8 mouse cellular contexts compared by ENCODE assay signal in the genomic region with DNA sequence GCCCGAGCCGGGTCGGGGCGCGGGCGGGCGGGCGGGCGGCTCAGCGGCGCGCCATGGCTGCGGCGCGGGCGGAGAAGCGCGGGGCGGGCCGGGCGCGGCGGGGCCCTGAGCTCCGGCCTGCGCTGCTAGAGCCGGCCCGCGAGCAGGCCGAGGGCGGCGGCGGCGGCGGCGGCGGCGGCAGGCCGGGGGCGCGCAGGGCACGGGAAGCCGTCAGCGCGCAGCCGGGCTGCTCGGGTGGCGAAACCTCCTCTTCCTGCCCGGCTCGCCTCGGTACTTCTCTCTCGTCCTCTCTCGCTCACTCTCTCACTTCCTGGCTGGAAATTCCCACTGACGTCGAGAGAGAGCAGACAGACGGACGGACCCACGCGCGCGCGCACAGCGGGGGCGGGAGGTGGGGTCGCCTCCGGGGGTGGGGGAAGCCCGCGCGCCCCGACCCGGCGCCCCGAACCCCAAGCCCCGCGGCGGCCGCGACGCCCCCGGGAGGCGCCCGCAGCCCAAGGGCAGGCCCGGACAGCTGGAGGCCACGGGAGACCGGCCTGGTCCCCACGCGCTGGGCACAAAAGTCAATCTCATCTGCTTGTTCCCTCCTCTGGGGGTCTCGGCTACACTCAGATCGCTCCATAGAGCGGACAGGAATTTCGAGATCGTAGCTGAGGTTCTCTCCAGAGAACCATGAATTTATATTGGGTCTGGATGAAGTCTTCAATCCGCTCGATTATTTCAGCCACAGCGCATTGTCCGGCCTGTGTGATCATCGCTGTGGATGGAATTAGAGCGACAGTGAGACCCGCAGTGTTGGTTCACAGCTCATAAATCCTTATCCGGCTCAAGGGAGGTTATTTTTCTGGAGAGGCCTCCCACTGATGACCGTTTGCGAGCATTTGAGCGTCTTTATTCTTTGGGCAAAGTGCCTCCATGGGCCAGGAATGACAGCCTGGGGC. TPM values are rescaled to one million over a fixed set of nuclear protein-coding genes. Genes with fewer than 3 reads are reported as not detected.
DNase-seq lines count a peak whose midpoint lies in the region; ATAC-seq and TF ChIP-seq lines count a peak whose summit lies in the region.

Nfkb1 (minus strand) TSS at position 357 of the 941 bp plus-strand sequence.

- peak; percentile 89 for ATAC-seq in forebrain, embryonic 13.5 days
- ATAC-seq in neural tube, embryonic 13.5 days (ENCODE audit: low read depth), result peak; percentile 86

- peak within 1 kb of the TSS; percentile 82 for H3K4me2 ChIP-seq in forebrain, embryonic 13.5 days
- peak within 1 kb of the TSS; percentile 67 for H3K4me2 ChIP-seq in neural tube, embryonic 13.5 days

- H3K27ac ChIP-seq in brown adipose tissue, adult 24 weeks (replicated peaks; ENCODE audit: low read depth, low read length), result peak within 1 kb of the TSS; percentile 99
- H3K27ac ChIP-seq in forebrain, embryonic 13.5 days, result peak within 1 kb of the TSS; percentile 86
- H3K27ac ChIP-seq in neural tube, embryonic 13.5 days (replicated peaks), result peak within 1 kb of the TSS; percentile 92
- H3K27ac ChIP-seq in testis, adult 2 months (ENCODE audit: control insufficient read depth, insufficient read depth, low read depth, low read length), result peak within 1 kb of the TSS; percentile 50

- TF ChIP-seq POLR2A in testis, adult 2 months (IDR thresholded peaks at IDR 0.05; ENCODE audit: control insufficient read depth, low read depth, low read length), result no peak

- no peaks in the 10 kb centered on the region for H3K9me3 ChIP-seq in forebrain, embryonic 13.5 days (replicated peaks)
- no peaks in the 10 kb centered on the region for H3K9me3 ChIP-seq in neural tube, embryonic 13.5 days

- H3K36me3 ChIP-seq in forebrain, embryonic 13.5 days (ENCODE audit: poor library complexity, severe bottlenecking), result peaks cover 6% of the 10 kb centered on the region; the same call in 1 of the 2 replicates
- no peaks in the 10 kb centered on the region for H3K36me3 ChIP-seq in neural tube, embryonic 13.5 days
- H3K36me3 ChIP-seq in testis, adult 2 months (ENCODE audit: control insufficient read depth, insufficient read depth, low read length), result no peaks in the 10 kb centered on the region

- WGBS in forebrain, embryonic 13.5 days, result 1% methylated on average over 53 of the region's 102 CpGs
- WGBS in neural tube, embryonic 13.5 days, result under 1% methylated on average over 88 of the region's 102 CpGs

- no peak for TF ChIP-seq CTCF in testis, adult 2 months (IDR thresholded peaks at IDR 0.05; ENCODE audit: control insufficient read depth, insufficient read depth, insufficient replicate concordance, low read depth, low read length)

- H3K4me3 ChIP-seq in brown adipose tissue, adult 24 weeks (ENCODE audit: insufficient read depth, low read depth, low read length), result peak within 1 kb of the TSS; percentile 99
- H3K4me3 ChIP-seq in forebrain, embryonic 13.5 days, result peak within 1 kb of the TSS; percentile 80
- peak within 1 kb of the TSS; percentile 73 for H3K4me3 ChIP-seq in neural tube, embryonic 13.5 days
- H3K4me3 ChIP-seq in testis, adult 2 months (ENCODE audit: control insufficient read depth, low read depth, low read length), result peak within 1 kb of the TSS; percentile 83

- peak; percentile 64 to 70 for DNase-seq in CD8-positive naive resting alpha-beta T cell, adult 2 months (ENCODE audit: low read depth in 2 of 2, low spot score in 2 of 2)
- peak; percentile 77 to 79 for DNase-seq in heart, postnatal 10 days
- DNase-seq in kidney, postnatal 36 days, result peak; percentile 58 to 78
- DNase-seq in lung, adult 18-20 months, result peak; percentile 77 to 81

- peaks cover 14% of the 10 kb centered on the region for H3K4me1 ChIP-seq in brown adipose tissue, adult 24 weeks (ENCODE audit: control insufficient read depth, insufficient read depth, insufficient read length, low read length)
- peaks cover 31% of the 10 kb centered on the region for H3K4me1 ChIP-seq in forebrain, embryonic 13.5 days
- peaks cover 40% of the 10 kb centered on the region for H3K4me1 ChIP-seq in neural tube, embryonic 13.5 days (replicated peaks)
- peaks cover 4% of the 10 kb centered on the region; the same call in 1 of the 2 replicates for H3K4me1 ChIP-seq in testis, adult 2 months (ENCODE audit: control insufficient read depth, insufficient read depth, low read length)

- intact Hi-C loops in heart, postnatal 10 days (cut with DNase I), result loop anchor here (5.0 kb wide), 1 partner anchor 254 kb away; the partner anchor contains the start of gene Ube2d3

- H3K27me3 ChIP-seq in forebrain, embryonic 13.5 days, result no peaks in the 10 kb centered on the region
- H3K27me3 ChIP-seq in neural tube, embryonic 13.5 days, result no peaks in the 10 kb centered on the region
- no peaks in the 10 kb centered on the region; the same call in 1 of the 2 replicates for H3K27me3 ChIP-seq in testis, adult 2 months (ENCODE audit: control insufficient read depth, insufficient read depth, low read length)

- H3K9ac ChIP-seq in forebrain, embryonic 13.5 days, result peak within 1 kb of the TSS; percentile 94
- peak within 1 kb of the TSS; percentile 96 for H3K9ac ChIP-seq in neural tube, embryonic 13.5 days

RNA-seq across cellular contexts. Expression of gene Nfkb1, which starts in this region (rescaled TPM):
- polyA plus RNA-seq in brown adipose tissue, adult 24 weeks (2012; ENCODE audit: insufficient read depth, insufficient read length, missing spikeins), result 15.7 and 23.0 TPM in 2 replicates
- 8.0 and 8.3 TPM in 2 replicates for polyA plus RNA-seq in forebrain, embryonic 13.5 days (2015; fragmentation: Nextera tagmentation; extraction: Ambion mirVana)
- 10 to 100 TPM; 49.5 to 52.2 TPM for total RNA-seq in heart, postnatal 10 days (2021)
- 7.8 and 8.4 TPM in 2 replicates for polyA plus RNA-seq in neural tube, embryonic 13.5 days (2015; fragmentation: Nextera tagmentation; extraction: Ambion mirVana)
- polyA plus RNA-seq in testis, adult 2 months (2012; rRNA removed), result 13.4 and 14.8 TPM in 2 replicates

Comparison
In these comparisons a context has a peak if more than half of its experiments do, and no peak if none do; other contexts are left out.
1. Peak in every context shown above with its lines: DNase-seq, ATAC-seq, H3K4me3 ChIP-seq and H3K27ac ChIP-seq.